Comparison of ENCODE assay signal across 20 mouse cellular contexts in the genomic region with DNA sequence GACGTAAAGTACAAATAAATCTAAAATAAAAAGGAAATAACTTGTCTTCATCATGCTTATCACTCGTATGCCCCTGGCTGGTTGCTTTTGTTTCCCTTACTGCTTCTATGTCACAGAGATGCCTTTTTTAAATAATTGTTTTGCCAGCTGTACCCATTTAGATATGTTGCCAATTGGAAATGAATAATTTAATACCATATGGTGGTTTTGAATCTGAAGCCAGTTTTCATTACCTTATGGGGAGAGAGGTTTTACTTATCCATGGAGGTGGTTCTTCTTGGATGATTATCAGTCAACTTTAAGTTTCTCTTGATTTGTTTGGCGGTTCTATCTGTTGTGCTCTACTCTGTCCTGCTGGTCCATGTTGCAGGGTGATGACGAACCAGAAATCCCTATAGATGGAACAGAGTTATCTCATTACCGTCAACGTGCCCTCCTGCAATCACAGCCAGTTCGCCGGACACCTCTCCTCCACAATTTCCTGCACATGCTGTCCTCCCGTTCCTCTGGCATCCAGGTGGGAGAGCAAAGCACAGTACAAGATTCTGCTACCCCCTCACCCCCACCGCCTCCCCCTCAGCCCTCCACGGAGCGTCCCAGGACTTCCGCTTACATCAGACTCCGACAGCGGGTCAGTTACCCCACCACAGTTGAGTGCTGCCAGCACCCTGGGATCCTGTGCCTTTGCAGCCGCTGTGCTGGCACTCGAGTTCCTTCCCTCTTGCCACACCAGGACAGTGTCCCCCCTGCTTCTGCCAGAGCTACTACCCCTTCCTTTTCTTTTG. TPM values are rescaled to one million over a fixed set of nuclear protein-coding genes. Genes with fewer than 3 reads are reported as not detected.
DNase-seq lines count a peak whose midpoint lies in the region; ATAC-seq and TF ChIP-seq lines count a peak whose summit lies in the region.
"Had no signal": no experiment of that assay in that cellular context is flagged by ENCODE, and none has a peak within 500 bp of the region (broad histone marks: within the 10 kb centered on the region; RNA-seq: fewer than 3 reads in every experiment).

No protein-coding gene starts in this region.

- DNase-seq in cerebellum, adult 11 months: peak; percentile 38
- no peak for DNase-seq in cerebellum, postnatal 10 days
- no peak for DNase-seq in frontal cortex, postnatal 36 days (ENCODE audit: low spot score in 2 of 2)
- peak; percentile 62 to 71 for DNase-seq in cerebellum, adult 2 months
- peak; percentile 46 to 53 for DNase-seq in cerebellum, postnatal 25 days
- no peak for DNase-seq in testis, postnatal 10 days (ENCODE audit: low spot score)
- DNase-seq in urinary bladder, postnatal 4 days (ENCODE audit: low spot score in 2 of 2): no peak
- DNase-seq: adrenal gland, postnatal 10 days; gastrocnemius, postnatal 10 days; heart, adult 18-20 months; heart, postnatal 14 days; kidney, adult 8-10 months had no signal

- no peak for TF ChIP-seq CTCF in cerebellum, adult 2 months (IDR thresholded peaks at IDR 0.05; ENCODE audit: borderline replicate concordance, insufficient read depth, low read depth, low read length)

- TF ChIP-seq POLR2A in cerebellum, adult 2 months (IDR thresholded peaks at IDR 0.05; ENCODE audit: borderline replicate concordance, insufficient read depth, low read length): no peak

- H3K27me3 ChIP-seq in cerebellum, adult 2 months (ENCODE audit: control insufficient read depth, insufficient read depth, low read length): no peaks in the 10 kb centered on the region
- H3K27me3 ChIP-seq: heart, embryonic 15.5 days had no signal

- ATAC-seq in frontal cortex, adult (ENCODE audit: low TSS enrichment): peak; percentile 28; the same call in 1 of the 2 replicates
- ATAC-seq: intestine, postnatal 0 days had no signal

- peaks cover 16% of the 10 kb centered on the region for H3K4me1 ChIP-seq in cerebellum, adult 2 months (ENCODE audit: control insufficient read depth, insufficient read depth, low read length)
- H3K4me1 ChIP-seq: embryonic facial prominence, embryonic 10.5 days; forebrain, embryonic 10.5 days; heart, embryonic 10.5 days had no signal

- WGBS in cerebellum, adult 2 months: 26% methylated on average over 17 of the region's 17 CpGs

- peak overlapping the region; percentile 59 for H3K27ac ChIP-seq in cerebellum, adult 2 months (ENCODE audit: insufficient read depth, low read length)
- H3K27ac ChIP-seq: embryonic facial prominence, embryonic 10.5 days; forebrain, embryonic 10.5 days; heart, embryonic 10.5 days; heart, embryonic 15.5 days; hindbrain, embryonic 14.5 days had no signal

- no peak overlapping the region for H3K4me3 ChIP-seq in cerebellum, adult 2 months (replicated peaks; ENCODE audit: insufficient read depth, low read depth, low read length)
- H3K4me3 ChIP-seq: embryonic facial prominence, embryonic 10.5 days; erythroblast, embryonic 14.5 days; forebrain, embryonic 10.5 days; heart, embryonic 10.5 days; heart, embryonic 15.5 days had no signal

RNA-seq across cellular contexts. Expression of a gene that starts 42.2 kb away (rescaled TPM):
- 37.9 and 38.9 TPM in 2 replicates for polyA plus RNA-seq in cerebellum, adult 2 months (2012; rRNA removed)

Comparison
In these comparisons a context has a peak if more than half of its experiments do, and no peak if none do; other contexts are left out.
1. DNase-seq: peak in cerebellum, adult 11 months (single experiment), cerebellum, adult 2 months (2 of 2) and cerebellum, postnatal 25 days (2 of 2); none in cerebellum, postnatal 10 days (0 of 2), frontal cortex, postnatal 36 days (0 of 2), testis, postnatal 10 days (single experiment) and urinary bladder, postnatal 4 days (0 of 2).